In genomic region chr13:34256676-34257075, GRCm38 (mm10) we compare ENCODE assay signal across 19 mouse cellular contexts.
A peak's percentile ranks its signal among the peaks of the same experiment; 100 is the strongest.
DNase-seq lines count a peak whose midpoint lies in the region; ATAC-seq and TF ChIP-seq lines count a peak whose summit lies in the region.
"Had no signal": no experiment of that assay in that cellular context is flagged by ENCODE, and none has a peak within 500 bp of the region (broad histone marks: within the 10 kb centered on the region; RNA-seq: fewer than 3 reads in every experiment).

No protein-coding gene starts in this region.

- no peaks in the 10 kb centered on the region for H3K36me3 ChIP-seq in kidney, embryonic 15.5 days
- peaks cover 98% of the 10 kb centered on the region for H3K36me3 ChIP-seq in megakaryocyte, embryonic 14.5 days (replicated peaks; ENCODE audit: low read length)
- no peaks in the 10 kb centered on the region for H3K36me3 ChIP-seq in midbrain, postnatal 0 days (ENCODE audit: insufficient read depth, low read length)
- H3K36me3 ChIP-seq: embryonic facial prominence, embryonic 10.5 days; forebrain, embryonic 15.5 days; limb, embryonic 15.5 days; lung, embryonic 15.5 days; stomach, embryonic 15.5 days had no signal

- H3K27ac ChIP-seq in kidney, embryonic 15.5 days, result no peak overlapping the region
- H3K27ac ChIP-seq in midbrain, postnatal 0 days (ENCODE audit: low read depth, low read length), result no peak overlapping the region
- H3K27ac ChIP-seq: embryonic facial prominence, embryonic 10.5 days; forebrain, embryonic 15.5 days; limb, embryonic 15.5 days; midbrain, embryonic 10.5 days; stomach, embryonic 15.5 days had no signal

- DNase-seq in kidney, adult 11 months, result peak; percentile 85
- DNase-seq in kidney, postnatal 25 days, result peak; percentile 62 to 88
- DNase-seq in thymus, postnatal 0 days (ENCODE audit: low spot score), result no peak
- no peak for DNase-seq in midbrain, postnatal 0 days (ENCODE audit: low spot score)
- DNase-seq: adrenal gland, postnatal 14 days; cerebellum, adult 8-10 months; left cerebral cortex, postnatal 4 days; lung, postnatal 4 days; thymus, postnatal 36 days had no signal

- no peak for ATAC-seq in kidney, embryonic 15.5 days (replicated peaks; ENCODE audit: low FRiP score)
- no peak for ATAC-seq in megakaryocyte, adult 5-6 weeks (ENCODE audit: poor library complexity, severe bottlenecking)
- no peak for ATAC-seq in midbrain, postnatal 0 days (ENCODE audit: low FRiP score)
- ATAC-seq: forebrain, embryonic 15.5 days; hindbrain, embryonic 16.5 days had no signal

- TF ChIP-seq CTCF in midbrain, postnatal 0 days (IDR thresholded peaks at IDR 0.05), result no peak

- no peak overlapping the region for H3K4me3 ChIP-seq in kidney, embryonic 15.5 days (replicated peaks)
- H3K4me3 ChIP-seq in megakaryocyte, embryonic 14.5 days (replicated peaks), result peak overlapping the region; percentile 69
- no peak overlapping the region for H3K4me3 ChIP-seq in midbrain, postnatal 0 days (ENCODE audit: low read depth, low read length)
- H3K4me3 ChIP-seq: embryonic facial prominence, embryonic 10.5 days; forebrain, embryonic 15.5 days; limb, embryonic 15.5 days; lung, embryonic 15.5 days; midbrain, embryonic 10.5 days; stomach, embryonic 15.5 days had no signal

- H3K9ac ChIP-seq in kidney, embryonic 15.5 days, result no peak overlapping the region
- H3K9ac ChIP-seq in midbrain, postnatal 0 days (replicated peaks; ENCODE audit: low read length, poor library complexity, severe bottlenecking), result no peak overlapping the region
- H3K9ac ChIP-seq: forebrain, embryonic 15.5 days; limb, embryonic 15.5 days; lung, embryonic 15.5 days; stomach, embryonic 15.5 days had no signal

- no peak overlapping the region for H3K4me2 ChIP-seq in kidney, embryonic 15.5 days
- H3K4me2 ChIP-seq in midbrain, postnatal 0 days (ENCODE audit: low read depth, low read length, poor library complexity, severe bottlenecking), result no peak overlapping the region
- H3K4me2 ChIP-seq: forebrain, embryonic 15.5 days; limb, embryonic 15.5 days; lung, embryonic 15.5 days; stomach, embryonic 15.5 days had no signal

- no peaks in the 10 kb centered on the region for H3K27me3 ChIP-seq in kidney, embryonic 15.5 days
- H3K27me3 ChIP-seq in megakaryocyte, embryonic 14.5 days (replicated peaks), result no peaks in the 10 kb centered on the region
- no peaks in the 10 kb centered on the region for H3K27me3 ChIP-seq in midbrain, postnatal 0 days (ENCODE audit: insufficient read depth, low read length)
- H3K27me3 ChIP-seq: forebrain, embryonic 15.5 days; limb, embryonic 15.5 days; lung, embryonic 15.5 days; stomach, embryonic 15.5 days had no signal

- H3K4me1 ChIP-seq in kidney, embryonic 15.5 days, result peaks cover 7% of the 10 kb centered on the region
- peaks cover 95% of the 10 kb centered on the region for H3K4me1 ChIP-seq in megakaryocyte, embryonic 14.5 days
- H3K4me1 ChIP-seq in midbrain, postnatal 0 days (ENCODE audit: insufficient read depth, low read length), result no peaks in the 10 kb centered on the region

- 90% methylated on average over 2 of the region's 2 CpGs for WGBS in kidney, embryonic 15.5 days
- 95% methylated on average over 2 of the region's 2 CpGs for WGBS in midbrain, postnatal 0 days

- no peaks in the 10 kb centered on the region for H3K9me3 ChIP-seq in kidney, embryonic 15.5 days (replicated peaks)
- no peaks in the 10 kb centered on the region for H3K9me3 ChIP-seq in megakaryocyte, embryonic 14.5 days
- no peaks in the 10 kb centered on the region for H3K9me3 ChIP-seq in midbrain, postnatal 0 days (ENCODE audit: low read length)
- H3K9me3 ChIP-seq: embryonic facial prominence, embryonic 10.5 days; forebrain, embryonic 15.5 days; limb, embryonic 15.5 days; lung, embryonic 15.5 days; midbrain, embryonic 10.5 days; stomach, embryonic 15.5 days had no signal

Comparison
In these comparisons a context has a peak if more than half of its experiments do, and no peak if none do; other contexts are left out.
1. DNase-seq: peak in kidney, adult 11 months (single experiment) and kidney, postnatal 25 days (2 of 2); none in thymus, postnatal 0 days (single experiment) and midbrain, postnatal 0 days (single experiment).